Mouse (Mus musculus) brain, adult 2 months (tissue): ENCODE measurements at regions not wholly inside any gene's neighbourhood (a gene's known extent, or its start where the extent isn't known, plus 50 kb on each side); places are given as distances from the start of the nearest gene placed in this dataset.

ENCODE experiments used
- DNase-seq: peaks from one replicate; pipeline ENCODE4 v3.0.0; 2011; ENCODE audit warnings: low read depth, low spot score

DNA sequence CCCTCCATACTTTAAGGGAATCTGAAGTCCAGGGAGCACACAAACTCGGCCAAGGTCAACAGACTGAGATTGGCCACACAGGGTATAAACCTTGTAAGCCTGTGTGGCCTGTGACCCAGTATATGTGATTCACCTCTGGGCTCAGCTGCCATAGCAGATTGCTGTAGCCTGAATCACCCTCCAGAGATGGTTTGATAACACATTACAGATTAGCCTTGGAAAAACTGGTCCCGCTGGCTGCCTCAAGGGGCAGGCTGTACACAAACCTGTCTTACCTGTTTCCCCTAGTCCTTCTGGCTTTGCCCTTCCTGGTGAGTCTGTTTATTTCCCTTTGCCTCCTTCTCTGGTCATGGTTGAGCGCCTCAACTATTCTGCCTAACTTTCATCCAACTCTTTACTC, 91.0 kb upstream of the Gm9972 start:
- no peak for DNase-seq

GRCm38 (mm10) chr11:42949823-42950222, 85.7 kb upstream of the Gm9972 start:
- peak; percentile 52 for DNase-seq

DNA sequence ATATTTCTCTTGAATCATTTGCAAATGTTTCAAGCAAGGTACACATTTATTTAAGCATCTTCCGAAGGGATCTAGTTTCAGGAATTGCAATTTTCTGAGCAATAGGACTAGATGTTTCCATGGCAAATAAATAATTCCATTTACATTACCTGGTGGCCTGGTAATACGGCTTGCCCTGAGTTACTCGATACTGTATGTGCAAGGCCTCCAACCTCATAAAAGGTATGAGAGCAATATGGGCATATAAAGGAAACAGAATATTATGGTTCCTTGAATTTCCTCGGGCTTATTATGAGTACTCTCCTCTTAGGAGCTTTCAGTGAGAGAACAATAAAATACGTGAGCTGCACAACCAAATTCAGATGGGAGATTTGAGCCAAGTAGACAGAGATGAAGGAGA, 81.4 kb upstream of the Gm9972 start:
- no peak for DNase-seq

GRCm38 (mm10) chr11:42965732-42966131, 69.8 kb upstream of the Gm9972 start:
- no peak for DNase-seq

GRCm38 (mm10) chr11:42978245-42978644, 57.3 kb upstream of the Gm9972 start:
- no peak for DNase-seq
